Mouse (Mus musculus) C2C12 (cell line): ENCODE measurements at regions not wholly inside any gene's neighbourhood (a gene's known extent, or its start where the extent isn't known, plus 50 kb on each side); places are given as distances from the start of the nearest gene placed in this dataset.

Source experiments
- H3K27me3 ChIP-seq: one replicate; pipeline ENCODE4 v1.6.1; 2011; ENCODE audit not compliant: control insufficient read depth, insufficient read depth, insufficient read length
- H3K36me3 ChIP-seq: one replicate; pipeline ENCODE4 v1.6.1; 2011; ENCODE audit not compliant: control insufficient read depth, insufficient read depth
- H3K4me3 ChIP-seq: one replicate; pipeline ENCODE4 v1.5.1; 2011; ENCODE audit warnings: mild to moderate bottlenecking, control low read depth; ENCODE audit not compliant: poor library complexity, insufficient read depth, severe bottlenecking
- H3K79me2 ChIP-seq: one replicate; pipeline ENCODE4 v1.6.1; 2011; ENCODE audit not compliant: control insufficient read depth, insufficient read depth
- H3K79me3 ChIP-seq: one replicate; pipeline ENCODE4 v1.6.1; 2011; ENCODE audit warnings: low read depth, control low read depth
- H3ac ChIP-seq: one replicate; pipeline ENCODE3; 2011; ENCODE audit warnings: low read depth; ENCODE audit not compliant: control insufficient read depth, insufficient read length
- CEBPB ChIP-seq: IDR thresholded peaks from one replicate; pipeline ENCODE4 v1.6.1; 2011; ENCODE audit warnings: low read depth, mild to moderate bottlenecking, control low read depth, moderate library complexity
- CTCF ChIP-seq: IDR thresholded peaks from one replicate; pipeline ENCODE4 v1.5.1; 2011; ENCODE audit not compliant: control insufficient read depth, insufficient read depth, insufficient read length
- FOSL1 ChIP-seq: IDR thresholded peaks from one replicate; pipeline ENCODE4 v1.8.0; 2011; ENCODE audit warnings: mild to moderate bottlenecking, low read length; ENCODE audit not compliant: poor library complexity, insufficient read depth, severe bottlenecking
- MAX ChIP-seq: IDR thresholded peaks from one replicate; pipeline ENCODE4 v1.6.1; 2011; ENCODE audit warnings: mild to moderate bottlenecking, control low read depth
- MYOD1 ChIP-seq: IDR thresholded peaks from one replicate; pipeline ENCODE4 v1.6.1; 2011; ENCODE audit warnings: low read depth; ENCODE audit not compliant: control insufficient read depth, insufficient read length
- MYOG ChIP-seq: IDR thresholded peaks from one replicate; pipeline ENCODE4 v1.6.1; 2011; ENCODE audit not compliant: control insufficient read depth, insufficient read length; ENCODE audit errors: extremely low read depth
- USF1 ChIP-seq: IDR thresholded peaks from one replicate; pipeline ENCODE4 v1.6.1; 2011; ENCODE audit warnings: low read depth, mild to moderate bottlenecking, control low read depth, moderate library complexity

DNA sequence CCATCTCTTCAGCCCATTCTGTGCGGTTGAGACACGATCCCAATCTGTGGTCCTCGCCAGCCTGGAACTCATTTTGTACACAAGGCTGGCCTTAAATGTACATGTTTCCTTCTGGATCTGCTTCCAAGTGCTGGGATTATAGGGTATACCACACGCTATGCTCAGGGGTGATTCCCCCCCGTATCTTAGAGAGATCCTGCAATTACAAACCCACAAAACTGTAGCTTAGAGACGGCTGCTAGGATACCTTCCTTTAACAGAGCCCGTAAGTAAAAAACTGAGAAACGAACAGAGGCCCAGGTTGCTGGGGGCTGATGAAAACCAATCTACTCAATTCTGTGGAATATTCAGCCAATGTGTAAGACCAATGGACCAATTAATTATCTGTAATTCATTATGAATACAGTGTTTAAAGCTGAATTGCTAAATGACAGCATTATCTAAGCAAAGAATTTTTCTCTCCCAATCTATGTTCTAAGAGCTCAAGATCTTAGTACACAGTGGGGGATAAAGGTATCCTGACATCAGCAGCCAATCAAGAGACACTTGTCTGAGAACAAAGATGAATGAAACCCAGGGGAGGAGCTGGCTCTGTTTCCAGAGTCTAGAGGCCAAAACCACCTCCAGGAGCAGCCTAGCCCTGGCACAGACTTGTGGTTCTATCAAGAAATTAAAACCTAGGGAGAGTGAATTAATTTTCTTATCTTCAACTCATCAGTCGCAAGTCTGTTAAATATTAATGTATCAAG lies 54.0 kb upstream of the Xpo1 start:
- H3K27me3 ChIP-seq, result peaks cover 3% of the 10 kb centered on the region
- H3K79me3 ChIP-seq, result no peaks in the 10 kb centered on the region
- H3K36me3 ChIP-seq, result no peaks in the 10 kb centered on the region
- H3K4me3 ChIP-seq, result no peak overlapping the region
- H3ac ChIP-seq, result no peak overlapping the region
- H3K79me2 ChIP-seq, result no peaks in the 10 kb centered on the region
- no peak for TF ChIP-seq MAX
- no peak for TF ChIP-seq CEBPB
- TF ChIP-seq CTCF, result no peak
- no peak for TF ChIP-seq USF1
- TF ChIP-seq FOSL1, result no peak
- TF ChIP-seq MYOG, result no peak
- no peak for TF ChIP-seq MYOD1

DNA sequence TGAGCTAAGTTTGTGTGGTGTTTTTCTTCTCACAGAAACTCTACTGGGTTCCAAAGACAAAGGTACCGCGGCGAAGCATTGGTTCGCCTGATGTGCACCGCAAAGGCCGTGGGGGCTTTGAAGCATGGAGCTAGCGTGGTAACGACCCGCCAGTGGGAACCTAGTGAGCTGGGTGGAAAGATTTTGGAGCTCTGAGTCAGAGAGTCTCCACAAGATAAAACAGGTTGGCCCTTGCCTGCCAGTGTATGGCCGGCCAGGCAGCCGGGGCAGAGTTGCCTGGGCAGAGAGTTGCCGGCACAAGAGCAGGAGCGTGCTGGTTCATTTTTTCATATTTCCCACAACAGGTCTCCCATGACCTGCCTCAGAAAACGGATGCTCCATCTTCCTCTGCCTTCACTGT lies 52.3 kb upstream of the Xpo1 start:
- Histone ChIP-seq H3ac (no peak overlapping the region), H3K27me3 (peaks cover 3% of the 10 kb centered on the region), H3K4me3 (no peak overlapping the region), H3K36me3 (no peaks in the 10 kb centered on the region), H3K79me3 (no peaks in the 10 kb centered on the region), H3K79me2 (no peaks in the 10 kb centered on the region)
- no peak for TF ChIP-seq MAX
- TF ChIP-seq CTCF, result no peak
- TF ChIP-seq USF1, result no peak
- TF ChIP-seq MYOG, result no peak
- no peak for TF ChIP-seq CEBPB
- TF ChIP-seq MYOD1, result no peak
- no peak for TF ChIP-seq FOSL1

DNA sequence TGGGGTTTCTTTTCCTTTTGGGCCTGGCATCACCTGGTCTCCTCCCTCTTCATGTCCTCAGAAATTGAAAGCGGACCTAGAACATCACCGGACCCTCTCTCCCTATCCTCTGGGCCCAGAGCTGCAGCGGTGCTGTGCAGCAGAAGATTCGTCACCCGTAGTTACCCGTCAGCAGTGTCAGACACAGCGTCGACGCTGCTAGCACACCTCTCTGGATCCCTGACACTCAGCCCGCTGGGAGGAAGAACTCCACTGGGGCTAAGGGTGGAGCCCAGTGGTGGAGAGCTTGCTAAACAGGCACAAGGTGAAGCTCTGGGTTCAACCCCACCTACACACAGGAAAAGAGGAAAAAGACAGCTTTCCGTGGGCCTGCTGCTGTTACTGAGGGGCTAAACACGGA lies 51.8 kb upstream of the Xpo1 start:
- Histone ChIP-seq H3K27me3 (peaks cover 3% of the 10 kb centered on the region), H3K79me3 (no peaks in the 10 kb centered on the region), H3K79me2 (no peaks in the 10 kb centered on the region), H3ac (no peak overlapping the region), H3K4me3 (no peak overlapping the region), H3K36me3 (no peaks in the 10 kb centered on the region)
- TF ChIP-seq MAX (no peak), USF1 (no peak), FOSL1 (no peak), CEBPB (no peak), CTCF (no peak), MYOG (no peak), MYOD1 (no peak)
